Mouse (Mus musculus): ENCODE data around the gene Ppp4r3a. TPM values are rescaled to one million over a fixed set of nuclear protein-coding genes. Genes with fewer than 3 reads are reported as not detected.

Gene Ppp4r3a
- polyA plus RNA-seq, 1 experiment from 2014 or later = 14.3 TPM

- Histone ChIP-seq H3K27ac (replicated peaks) (no peak overlapping the region), H3K9ac (ENCODE audit: low read length) (no peak overlapping the region), H3K4me2 (replicated peaks; ENCODE audit: low read depth) (no peak overlapping the region), H3K36me3 (ENCODE audit: control insufficient read depth, insufficient read depth, low read length) (no peaks in the 10 kb centered on the region), H3K4me1 (replicated peaks; ENCODE audit: control insufficient read depth, insufficient read depth) (peaks cover 5% of the 10 kb centered on the region; the same call in 1 of the 2 replicates), H3K27me3 (ENCODE audit: control insufficient read depth, insufficient read depth, low read length) (no peaks in the 10 kb centered on the region), H3K4me3 (ENCODE audit: low read depth, low read length) (no peak overlapping the region), H3K9me3 (ENCODE audit: control insufficient read depth, low read length) (no peaks in the 10 kb centered on the region)
- DNase-seq (ENCODE audit: low spot score) (peak; percentile 9), ATAC-seq (ENCODE audit: low FRiP score, low TSS enrichment) (no peak)
- WGBS = 91% methylated on average over 8 of the region's 8 CpGs
- TF ChIP-seq CTCF (IDR thresholded peaks at IDR 0.05; ENCODE audit: low read depth) = no peak
- no peak for TF ChIP-seq EP300 (optimal IDR thresholded peaks at IDR 0.05)
Observed at GRCm38 (mm10) chr12:101022353-101022752, 61.1 kb downstream of the Ppp4r3a start.

- H3K4me2 ChIP-seq (replicated peaks; ENCODE audit: low read depth) = no peak overlapping the region
- H3K27ac ChIP-seq (replicated peaks) = no peak overlapping the region
- no peaks in the 10 kb centered on the region for H3K9me3 ChIP-seq (ENCODE audit: control insufficient read depth, low read length)
- DNase-seq (ENCODE audit: low spot score) (no peak), ATAC-seq (ENCODE audit: low FRiP score, low TSS enrichment) (no peak)
- 65% methylated on average over 9 of the region's 9 CpGs for WGBS
- no peaks in the 10 kb centered on the region for H3K27me3 ChIP-seq (ENCODE audit: control insufficient read depth, insufficient read depth, low read length)
- peaks cover 5% of the 10 kb centered on the region; the same call in 1 of the 2 replicates for H3K4me1 ChIP-seq (replicated peaks; ENCODE audit: control insufficient read depth, insufficient read depth)
- H3K9ac ChIP-seq (ENCODE audit: low read length) = no peak overlapping the region
- no peaks in the 10 kb centered on the region for H3K36me3 ChIP-seq (ENCODE audit: control insufficient read depth, insufficient read depth, low read length)
- TF ChIP-seq EP300 (optimal IDR thresholded peaks at IDR 0.05) (no peak), CTCF (IDR thresholded peaks at IDR 0.05; ENCODE audit: low read depth) (no peak)
- H3K4me3 ChIP-seq (ENCODE audit: low read depth, low read length) = no peak overlapping the region
Observed at GRCm38 (mm10) chr12:101021484-101022226, 61.8 kb downstream of the Ppp4r3a start.

GRCm38 (mm10) chr12:101020210-101021015, 63.1 kb downstream of the Ppp4r3a start:
- WGBS = 79% methylated on average over 15 of the region's 15 CpGs
- no peak overlapping the region for H3K4me2 ChIP-seq (replicated peaks; ENCODE audit: low read depth)
- H3K36me3 ChIP-seq (ENCODE audit: control insufficient read depth, insufficient read depth, low read length) = no peaks in the 10 kb centered on the region
- no peak for DNase-seq (ENCODE audit: low spot score)
- no peak overlapping the region for H3K27ac ChIP-seq (replicated peaks)
- peaks cover 8% of the 10 kb centered on the region; the same call in 1 of the 2 replicates for H3K4me1 ChIP-seq (replicated peaks; ENCODE audit: control insufficient read depth, insufficient read depth)
- no peak for TF ChIP-seq CTCF (IDR thresholded peaks at IDR 0.05; ENCODE audit: low read depth)
- no peak for TF ChIP-seq EP300 (optimal IDR thresholded peaks at IDR 0.05)
- H3K9me3 ChIP-seq (ENCODE audit: control insufficient read depth, low read length) = no peaks in the 10 kb centered on the region
- no peak overlapping the region for H3K9ac ChIP-seq (ENCODE audit: low read length)
- no peaks in the 10 kb centered on the region for H3K27me3 ChIP-seq (ENCODE audit: control insufficient read depth, insufficient read depth, low read length)
- H3K4me3 ChIP-seq (ENCODE audit: low read depth, low read length) = no peak overlapping the region
- no peak for ATAC-seq (ENCODE audit: low FRiP score, low TSS enrichment)

GRCm38 (mm10) chr12:101019443-101019842, 64.1 kb downstream of the Ppp4r3a start:
- TF ChIP-seq EP300 (optimal IDR thresholded peaks at IDR 0.05) = no peak
- TF ChIP-seq CTCF (IDR thresholded peaks at IDR 0.05; ENCODE audit: low read depth) = no peak
- no peak overlapping the region for H3K4me3 ChIP-seq (ENCODE audit: low read depth, low read length)
- H3K4me1 ChIP-seq (replicated peaks; ENCODE audit: control insufficient read depth, insufficient read depth) = peaks cover 8% of the 10 kb centered on the region; the same call in 1 of the 2 replicates
- no peaks in the 10 kb centered on the region for H3K27me3 ChIP-seq (ENCODE audit: control insufficient read depth, insufficient read depth, low read length)
- no peak overlapping the region for H3K4me2 ChIP-seq (replicated peaks; ENCODE audit: low read depth)
- 80% methylated on average over 7 of the region's 7 CpGs for WGBS
- no peaks in the 10 kb centered on the region for H3K9me3 ChIP-seq (ENCODE audit: control insufficient read depth, low read length)
- H3K27ac ChIP-seq (replicated peaks) = no peak overlapping the region; the same call in 1 of the 2 replicates
- ATAC-seq (ENCODE audit: low FRiP score, low TSS enrichment) = no peak
- no peak overlapping the region for H3K9ac ChIP-seq (ENCODE audit: low read length)
- no peak for DNase-seq (ENCODE audit: low spot score)
- H3K36me3 ChIP-seq (ENCODE audit: control insufficient read depth, insufficient read depth, low read length) = no peaks in the 10 kb centered on the region

- TF ChIP-seq EP300 (optimal IDR thresholded peaks at IDR 0.05) (no peak), CTCF (IDR thresholded peaks at IDR 0.05; ENCODE audit: low read depth) (no peak)
- Histone ChIP-seq H3K27ac (replicated peaks) (no peak overlapping the region; the same call in 1 of the 2 replicates), H3K36me3 (ENCODE audit: control insufficient read depth, insufficient read depth, low read length) (no peaks in the 10 kb centered on the region), H3K4me3 (ENCODE audit: low read depth, low read length) (no peak overlapping the region), H3K4me1 (replicated peaks; ENCODE audit: control insufficient read depth, insufficient read depth) (peaks cover 8% of the 10 kb centered on the region; the same call in 1 of the 2 replicates), H3K27me3 (ENCODE audit: control insufficient read depth, insufficient read depth, low read length) (no peaks in the 10 kb centered on the region), H3K9me3 (ENCODE audit: control insufficient read depth, low read length) (no peaks in the 10 kb centered on the region), H3K4me2 (replicated peaks; ENCODE audit: low read depth) (no peak overlapping the region), H3K9ac (ENCODE audit: low read length) (no peak overlapping the region)
- 65% methylated on average over 5 of the region's 5 CpGs for WGBS
- no peak for DNase-seq (ENCODE audit: low spot score)
- no peak for ATAC-seq (ENCODE audit: low FRiP score, low TSS enrichment)
Observed at GRCm38 (mm10) chr12:101019031-101019430, 64.5 kb downstream of the Ppp4r3a start.
